Mouse (Mus musculus) brain, embryonic 18.5 days (tissue): ENCODE measurements around the gene Slc2a4.

Source experiments
- DNase-seq: peaks from one replicate; pipeline ENCODE4 v3.0.0-alpha.2; 2012; ENCODE audit warnings: low read depth, low spot score

Gene Slc2a4

DNA sequence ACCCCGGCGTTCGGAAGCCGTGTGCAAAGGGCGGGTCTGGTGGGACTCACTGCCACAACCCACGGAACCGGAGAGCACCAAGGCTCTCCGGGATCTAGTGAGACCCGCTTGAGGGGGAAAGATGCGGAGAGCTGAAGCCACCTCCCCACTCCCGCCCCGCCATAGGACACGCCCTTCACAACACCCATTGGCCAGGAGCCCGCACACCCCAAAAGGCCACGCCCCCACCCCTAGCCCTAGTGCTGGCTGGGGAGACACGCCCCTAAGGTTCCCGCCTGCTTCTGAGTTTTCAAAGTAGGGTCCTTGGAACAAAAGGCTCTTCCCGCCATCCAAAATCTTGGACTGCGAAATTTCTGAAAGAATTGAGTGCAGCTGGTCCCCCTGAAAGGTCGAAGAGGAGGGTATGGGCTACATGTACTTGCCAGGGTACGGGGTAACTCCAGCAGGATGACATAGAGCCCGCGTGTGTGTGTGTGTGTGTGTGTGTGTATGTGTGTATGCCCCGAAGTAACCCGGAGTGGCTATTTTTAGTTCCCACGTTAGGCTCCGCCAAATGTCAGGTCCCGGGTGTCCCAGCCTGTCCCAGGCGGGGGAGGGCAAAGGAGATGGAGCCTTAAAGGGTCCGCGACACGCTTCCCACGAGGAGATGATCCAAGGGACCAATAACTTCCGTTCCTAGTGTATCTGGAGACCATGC is at the start of gene Slc2a4:
TSS of gene Slc2a4 (minus strand) at position 123 of the 697 bp plus-strand sequence.
- DNase-seq, result peak; percentile 64

DNA sequence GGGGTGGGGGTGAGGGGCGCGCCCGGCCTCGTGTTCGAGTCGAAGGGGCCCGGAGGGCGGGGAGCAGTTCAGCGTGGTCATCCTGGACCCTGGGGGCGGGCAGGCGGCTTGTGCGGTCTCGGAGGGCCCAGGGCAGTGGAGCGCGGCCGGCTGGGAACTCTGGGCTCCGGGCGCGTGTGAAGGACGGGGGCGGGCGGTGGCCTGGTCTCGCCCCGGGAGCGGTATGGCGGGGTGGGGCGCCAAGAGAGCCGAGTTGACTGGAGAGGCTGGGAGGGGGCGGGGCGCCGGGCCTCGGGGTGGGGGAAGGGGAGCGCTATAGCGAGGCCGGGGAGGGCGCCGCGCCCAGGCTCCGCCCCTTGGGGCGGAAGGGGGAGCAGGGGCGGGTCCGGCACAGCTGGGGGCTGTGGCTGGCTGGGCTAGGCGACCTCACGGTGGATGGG is 49.1 kb upstream of the Slc2a4 start:
- DNase-seq, result no peak

DNA sequence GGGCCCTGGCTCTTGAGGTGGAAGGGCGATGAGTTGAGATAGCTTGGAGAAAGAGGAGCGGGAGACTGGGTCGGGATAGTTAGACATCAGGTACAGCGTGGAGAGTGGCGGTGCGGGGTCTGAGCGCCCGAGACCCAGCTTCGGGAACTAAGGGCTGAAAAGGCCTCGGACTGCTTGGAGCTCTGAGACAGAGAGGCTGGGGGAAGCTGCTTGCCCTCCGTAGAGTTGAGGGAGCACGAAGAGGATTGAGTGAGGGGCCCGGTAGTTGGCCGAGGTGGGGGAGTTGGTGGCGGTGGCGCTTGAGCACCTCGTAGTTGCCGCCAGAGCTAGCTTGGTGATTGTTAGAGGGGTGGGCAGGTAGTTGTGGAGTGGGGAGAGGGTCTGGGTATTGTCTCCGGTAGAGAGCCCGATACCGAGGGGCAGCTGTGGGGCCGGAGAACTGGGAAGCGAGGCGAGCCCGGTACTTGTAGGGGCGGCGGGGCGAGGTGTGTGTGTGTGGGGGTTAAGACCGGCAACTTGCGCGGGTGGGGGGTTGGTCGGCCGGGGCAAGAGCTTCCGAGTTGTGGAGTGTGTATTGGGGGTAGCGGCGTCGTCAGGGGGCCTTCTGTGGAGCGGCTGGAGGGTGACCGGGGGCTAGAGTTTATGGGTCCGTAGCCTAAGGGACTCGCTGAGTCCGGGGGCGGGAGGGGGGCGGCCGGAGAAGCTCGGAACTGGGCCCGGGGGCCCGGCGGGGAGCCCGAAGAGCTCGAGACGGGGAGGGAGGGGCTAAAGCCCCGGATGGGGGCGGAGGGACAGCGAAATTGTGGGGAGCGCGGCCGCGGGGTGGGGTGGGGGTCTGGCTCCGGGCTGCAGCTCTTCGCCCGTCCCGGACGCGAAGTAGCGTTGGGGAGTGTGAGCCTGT is 48.4 kb upstream of the Slc2a4 start:
- DNase-seq, result no peak

DNA sequence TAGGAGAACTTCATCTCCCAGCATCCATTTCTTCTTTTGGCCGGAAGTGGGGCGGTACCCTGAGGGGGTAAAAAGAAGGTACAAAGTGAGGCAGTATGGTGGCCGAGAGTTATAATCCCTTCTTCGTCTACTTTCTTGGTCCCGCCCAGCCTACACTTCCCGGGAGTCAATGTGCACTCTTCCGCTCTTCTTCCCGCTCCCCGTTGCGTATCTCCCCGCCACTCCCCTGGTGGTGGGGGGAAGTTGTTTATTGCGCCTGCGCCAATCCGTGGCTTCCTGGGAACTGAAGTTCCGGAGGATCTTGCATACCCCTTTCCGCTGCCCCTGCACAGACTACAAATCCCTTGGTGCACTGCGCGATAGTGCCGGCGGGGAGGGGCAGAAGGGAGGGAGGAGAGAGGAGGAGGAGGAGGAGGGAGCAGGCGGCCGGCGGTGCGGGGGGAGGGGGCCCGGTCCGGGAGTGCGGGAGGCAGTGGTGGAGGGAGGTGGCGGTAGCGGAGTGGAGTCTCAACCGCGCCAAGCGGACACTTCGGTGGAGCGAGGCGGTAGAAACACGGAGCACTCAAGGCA is 47.5 kb upstream of the Slc2a4 start, which contains the start of gene Phf23:
TSS of gene Phf23 (plus strand) at position 387 of the 570 bp plus-strand sequence.
- peak; percentile 98 for DNase-seq

DNA sequence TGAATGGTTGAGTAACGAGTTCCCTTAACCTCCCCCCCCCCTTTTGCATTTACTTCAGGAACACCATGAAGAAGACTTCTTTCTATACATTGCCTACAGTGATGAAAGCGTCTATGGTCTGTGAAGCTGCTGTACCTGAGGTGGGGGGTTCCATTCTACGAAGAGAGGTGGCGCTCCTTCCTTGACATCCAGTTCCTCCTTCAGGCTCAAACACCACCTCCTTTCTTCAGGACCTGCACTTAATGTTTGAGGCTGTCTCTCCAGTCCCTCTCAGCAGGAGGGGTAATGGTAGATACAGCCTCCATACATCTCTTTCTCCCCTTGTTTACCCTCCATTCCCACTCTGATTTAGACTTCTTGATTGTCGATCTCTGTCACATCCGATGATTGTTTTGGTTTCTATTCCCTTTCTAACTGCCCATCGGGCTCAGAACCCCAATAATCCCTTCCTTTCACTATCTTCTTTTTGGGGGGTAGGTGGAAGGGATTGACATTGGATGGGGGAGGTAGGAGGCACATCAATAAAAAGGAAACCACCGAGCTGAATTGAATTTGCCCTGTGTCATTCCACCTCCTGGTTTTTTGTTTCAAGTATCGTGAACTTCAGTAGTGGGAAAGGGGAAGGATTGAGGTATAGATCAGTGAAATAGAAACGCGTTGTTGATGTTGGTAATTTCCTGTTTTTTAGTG is 46.6 kb upstream of the Slc2a4 start:
- DNase-seq, result no peak

DNA sequence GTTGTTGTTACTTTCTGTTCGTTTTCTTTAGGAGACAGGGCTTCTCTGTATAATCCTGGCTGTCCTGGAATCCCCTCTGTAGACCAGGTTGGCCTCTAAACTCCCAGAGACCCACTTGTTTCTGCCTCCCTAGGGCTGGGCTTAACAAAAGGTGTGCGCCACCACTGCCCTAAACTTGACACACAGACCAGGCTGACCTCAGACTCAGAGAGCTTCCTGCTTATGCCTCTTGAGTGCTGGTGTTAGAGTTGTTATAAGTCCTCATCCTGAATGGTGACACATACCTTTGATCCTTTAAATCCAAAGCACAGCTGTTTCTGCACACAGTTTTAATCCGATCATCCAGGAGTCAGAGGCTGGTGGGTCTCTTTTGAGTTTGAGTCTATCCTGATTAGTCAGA is 44.9 kb upstream of the Slc2a4 start:
- DNase-seq, result no peak

DNA sequence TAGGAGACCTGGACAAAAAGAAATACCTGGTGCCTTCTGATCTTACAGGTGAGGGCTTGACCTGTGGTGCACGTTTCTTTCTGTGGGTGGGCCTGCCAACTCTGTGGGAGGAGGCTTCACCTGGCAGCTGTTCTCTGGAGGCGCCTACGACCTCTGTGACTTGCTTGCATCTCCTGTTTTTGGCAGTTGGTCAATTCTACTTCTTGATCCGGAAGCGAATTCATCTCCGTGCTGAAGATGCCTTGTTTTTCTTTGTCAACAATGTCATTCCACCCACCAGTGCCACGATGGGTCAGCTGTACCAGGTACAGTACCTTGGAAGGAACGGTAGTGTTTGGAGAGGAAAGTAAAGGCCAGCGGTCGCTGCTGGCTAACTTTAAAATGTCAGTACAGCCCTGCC is 44.4 kb upstream of the Slc2a4 start:
- no peak for DNase-seq

DNA sequence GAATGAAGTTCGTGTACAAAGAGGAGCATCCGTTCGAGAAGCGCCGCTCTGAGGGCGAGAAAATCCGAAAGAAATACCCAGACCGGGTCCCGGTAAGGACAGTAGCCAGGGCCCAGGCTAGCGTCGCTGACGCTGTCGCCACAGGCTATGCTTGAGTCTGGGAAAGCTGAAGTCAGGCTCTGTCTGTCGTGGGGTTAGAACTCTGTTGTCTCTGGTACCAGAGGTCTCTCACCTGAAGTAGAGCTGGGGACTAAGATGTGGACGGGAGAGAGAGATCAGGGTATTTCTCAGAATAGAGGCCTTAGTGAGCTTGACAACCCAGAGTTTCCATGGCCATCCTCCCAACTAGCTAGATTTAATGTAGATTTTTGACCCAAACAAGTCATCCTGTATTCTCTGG is 43.7 kb upstream of the Slc2a4 start:
- no peak for DNase-seq

DNA sequence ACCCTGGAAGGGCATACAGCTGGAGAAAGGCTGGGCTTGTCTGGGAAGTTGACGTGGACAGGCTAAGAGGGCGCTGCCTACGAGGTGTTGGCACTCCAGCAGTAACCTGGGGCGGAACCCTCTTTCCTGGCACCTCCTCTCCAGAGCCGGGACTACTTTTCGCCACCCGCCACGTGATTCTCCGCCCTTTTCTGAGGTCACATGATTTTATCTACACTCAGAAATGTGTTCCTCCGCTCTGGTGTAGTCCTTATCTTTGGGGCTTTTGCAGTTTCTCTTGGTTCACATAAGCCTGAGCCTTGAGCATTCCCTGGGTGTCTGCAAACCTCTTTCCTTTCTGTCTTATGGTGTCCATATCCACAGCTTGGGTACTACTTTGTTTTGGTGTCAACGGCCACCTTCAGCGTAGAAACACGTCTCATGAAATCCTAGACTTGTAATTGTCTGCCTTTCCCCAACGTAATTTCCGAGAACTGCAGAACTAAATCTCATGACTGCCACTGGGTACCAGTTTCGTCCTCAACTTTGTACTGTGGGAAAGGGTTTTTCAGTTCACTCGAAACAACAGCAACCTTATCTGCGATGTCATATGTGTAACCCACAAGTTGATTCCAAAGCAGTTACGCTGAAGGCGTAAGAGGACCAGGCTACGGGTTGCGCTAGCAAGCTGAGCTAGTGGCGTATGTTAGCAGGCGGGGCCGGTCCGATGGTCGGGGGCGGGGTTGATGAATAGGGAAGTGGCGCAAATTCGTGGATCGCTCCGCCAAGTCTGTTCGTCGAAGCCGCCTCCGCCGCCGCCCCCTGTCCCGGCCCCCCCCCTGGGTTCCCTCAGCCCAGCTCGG is 43.1 kb upstream of the Slc2a4 start, which contains the start of gene Gabarap:
TSS of gene Gabarap (plus strand) at position 294 of the 842 bp plus-strand sequence.
- DNase-seq, result peak; percentile 93

DNA sequence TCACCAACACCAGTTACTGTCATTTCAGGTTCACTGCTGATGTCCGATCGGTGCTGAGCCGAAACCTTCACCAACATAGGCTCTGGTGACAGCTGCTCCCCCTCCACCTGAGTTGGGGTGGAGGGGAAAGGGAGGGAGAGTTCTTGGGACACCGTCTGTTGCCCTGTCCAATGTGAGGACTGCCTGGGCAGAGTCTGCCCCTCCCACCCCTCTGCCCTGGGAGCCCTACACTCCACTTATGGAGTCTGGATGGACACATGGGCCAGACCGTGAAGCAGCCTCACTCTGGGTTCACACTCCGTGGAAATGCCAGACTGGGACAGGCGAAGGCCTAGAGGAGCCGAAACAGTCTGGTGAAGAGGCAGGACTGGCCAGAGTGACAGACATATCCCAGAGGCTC is 42.0 kb upstream of the Slc2a4 start:
- DNase-seq, result no peak

DNA sequence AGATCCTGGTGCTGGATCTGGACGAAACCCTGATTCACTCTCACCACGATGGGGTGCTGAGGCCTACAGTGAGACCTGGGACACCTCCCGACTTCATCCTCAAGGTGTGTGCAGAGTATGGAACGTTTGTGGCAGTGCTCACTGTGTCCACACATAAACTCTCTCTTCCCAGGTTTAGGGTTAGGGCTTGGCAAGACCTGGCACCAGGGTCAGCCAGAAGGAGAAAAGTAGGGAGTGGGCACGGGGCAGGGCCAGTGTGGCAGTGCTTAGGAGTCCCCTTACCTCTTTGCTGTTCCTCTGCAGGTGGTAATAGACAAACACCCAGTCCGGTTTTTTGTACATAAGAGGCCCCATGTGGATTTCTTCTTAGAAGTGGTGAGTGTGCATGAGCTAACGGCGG is 36.4 kb upstream of the Slc2a4 start:
- DNase-seq, result no peak

DNA sequence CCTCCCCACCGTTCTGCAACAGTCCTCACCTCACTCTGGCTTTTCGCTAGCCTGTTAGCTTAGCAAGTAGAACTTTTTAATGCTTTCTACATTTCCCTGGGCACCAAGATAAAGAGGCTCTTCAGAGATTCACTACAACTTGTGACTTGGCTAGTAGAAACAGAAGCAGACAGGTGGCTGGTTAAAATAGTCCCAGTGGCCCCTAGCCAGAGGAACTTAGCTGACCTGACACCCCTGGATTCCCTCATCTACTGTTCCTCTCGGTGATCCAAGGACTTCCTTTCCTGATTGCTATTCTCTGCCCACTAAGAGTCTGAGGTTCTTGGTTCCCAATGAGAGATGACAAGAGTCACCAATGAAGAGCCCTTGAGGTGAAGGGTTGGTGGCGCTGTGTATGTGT is 35.4 kb upstream of the Slc2a4 start:
- no peak for DNase-seq

DNA sequence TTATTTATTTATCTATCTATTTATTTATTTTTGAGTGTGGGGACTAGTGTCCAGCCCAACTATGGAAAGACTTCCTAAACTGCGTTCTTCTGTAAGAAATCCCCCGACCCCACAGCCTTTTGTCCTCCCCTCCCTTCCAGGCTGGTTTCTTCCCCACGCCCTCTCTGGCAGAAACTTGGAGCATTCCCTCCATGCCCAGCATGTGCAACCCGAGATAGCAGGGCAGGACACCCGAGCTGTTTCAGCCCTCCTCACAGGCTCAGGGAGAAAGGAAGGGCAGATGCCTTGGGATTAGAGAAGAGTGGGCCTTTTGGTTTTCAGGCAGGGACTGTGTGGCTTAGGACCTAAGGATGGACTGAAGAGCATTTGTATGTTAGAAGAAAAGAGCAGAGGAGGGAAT is 34.9 kb upstream of the Slc2a4 start:
- no peak for DNase-seq

DNA sequence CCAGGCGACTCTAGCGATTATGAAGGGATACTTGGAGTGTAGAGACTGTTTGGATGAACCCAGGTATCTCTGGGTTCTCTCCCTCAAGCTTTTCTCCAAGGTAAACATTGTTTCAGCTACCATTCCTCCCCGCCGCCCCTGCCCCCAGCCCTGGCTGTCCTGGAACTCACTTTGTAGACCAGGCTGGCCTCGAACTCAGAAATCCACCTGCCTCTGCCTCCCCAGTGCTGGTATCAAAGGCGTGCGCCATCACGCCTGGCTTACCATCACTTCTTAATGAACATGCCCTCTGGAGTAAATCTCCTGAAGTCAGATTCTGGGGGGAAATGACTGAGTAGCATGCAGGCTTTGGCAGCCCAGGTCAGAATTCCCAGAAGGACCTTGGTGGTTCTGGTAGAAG is 34.2 kb upstream of the Slc2a4 start, which contains the start of gene Elp5:
TSS of gene Elp5 (minus strand) at position 293 of the 400 bp plus-strand sequence.
- no peak for DNase-seq

DNA sequence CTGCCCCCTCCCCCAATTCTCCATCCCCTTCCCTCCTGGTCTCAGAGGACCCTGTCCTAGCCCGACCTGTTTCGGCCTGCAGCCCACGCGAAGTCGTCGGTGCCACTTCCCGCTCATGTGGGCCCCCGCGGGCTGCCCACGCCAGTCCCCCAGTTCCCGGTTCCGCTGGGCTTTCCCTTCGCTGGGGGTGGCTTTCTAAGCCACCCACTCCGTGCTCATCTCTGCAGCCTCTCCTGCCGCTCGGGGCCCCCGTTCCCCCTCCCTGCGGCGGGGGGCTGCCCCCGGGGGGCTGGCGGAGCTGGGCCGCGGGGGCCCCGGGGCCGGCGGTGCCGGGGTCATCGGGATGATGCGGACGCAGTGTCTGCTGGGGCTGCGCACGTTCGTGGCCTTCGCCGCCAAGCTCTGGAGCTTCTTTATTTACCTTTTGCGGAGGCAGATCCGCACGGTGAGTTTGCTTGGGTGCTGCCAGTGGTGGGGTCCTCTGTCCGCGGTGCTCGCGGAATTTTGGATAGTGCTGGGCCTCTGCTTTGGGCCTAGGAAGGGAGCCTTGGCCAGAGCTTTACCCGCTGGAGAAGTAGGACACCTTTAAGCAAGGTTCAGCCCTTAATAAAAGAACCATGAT is 33.3 kb upstream of the Slc2a4 start, which contains the start of gene Ctdnep1:
TSS of gene Ctdnep1 (plus strand) at position 16 of the 622 bp plus-strand sequence.
- DNase-seq, result no peak

DNA sequence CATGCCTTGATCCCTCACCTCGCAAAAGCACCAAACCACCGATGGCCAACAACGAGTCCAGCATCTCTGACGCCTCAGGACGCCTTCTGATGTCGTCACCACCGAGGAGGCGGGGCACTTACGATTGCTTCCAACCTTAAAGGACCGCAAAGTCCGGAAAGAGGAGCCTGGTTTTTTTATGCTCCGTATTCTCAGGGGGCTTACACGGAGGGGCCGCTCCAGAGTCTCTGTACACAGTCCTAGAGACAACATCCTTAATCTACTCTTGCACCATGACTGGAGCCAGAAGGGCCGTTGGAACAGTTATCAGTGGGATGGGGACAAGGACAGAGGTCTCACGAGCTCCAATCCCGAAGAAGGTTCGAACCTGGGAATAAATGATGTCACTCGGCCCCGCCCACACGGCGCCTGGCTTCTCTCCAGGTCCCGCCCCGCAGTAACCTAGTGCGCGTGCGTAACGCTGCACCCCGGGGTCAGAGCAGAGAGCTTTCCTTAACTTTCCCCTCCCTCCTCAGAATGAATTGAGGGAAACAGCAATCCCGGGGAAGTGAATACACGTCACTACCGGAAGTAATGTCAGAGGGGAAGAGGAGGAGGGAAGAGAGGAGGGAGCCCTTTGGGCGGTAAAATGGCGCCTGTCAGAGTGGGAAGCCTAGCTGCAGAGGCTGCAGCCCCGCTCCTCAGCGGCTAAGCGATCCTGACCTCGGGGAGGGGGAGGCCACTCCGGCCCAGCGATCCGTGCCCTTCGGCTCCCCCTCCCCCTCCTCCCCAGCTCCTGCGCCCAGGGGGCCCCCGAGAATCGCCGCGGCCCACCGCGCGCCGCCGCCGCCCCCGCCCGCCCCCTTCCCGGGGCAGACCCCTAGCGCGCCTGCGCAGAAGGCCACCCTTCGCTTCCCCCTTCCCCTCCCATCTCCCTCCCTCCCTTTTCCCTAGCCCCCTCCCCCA is 32.5 kb upstream of the Slc2a4 start:
- DNase-seq, result peak; percentile 99

DNA sequence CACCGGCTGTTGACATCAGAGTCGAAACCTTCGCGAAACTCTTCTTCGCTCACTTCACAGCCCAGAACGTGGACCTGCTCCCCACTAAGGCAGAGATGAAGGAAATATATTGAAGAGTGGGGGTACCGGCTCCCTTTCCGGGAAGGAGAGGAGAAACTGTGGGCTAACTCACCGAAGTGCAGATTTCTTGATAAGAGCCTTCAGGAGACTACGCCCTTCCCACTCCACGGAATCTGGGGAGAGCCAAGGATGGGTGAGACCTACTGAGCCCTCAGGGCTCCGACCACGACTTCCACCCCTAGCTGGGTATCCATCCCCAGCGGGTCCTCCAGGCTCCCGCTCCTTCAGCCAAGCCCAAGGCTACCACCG is 31.8 kb upstream of the Slc2a4 start:
- DNase-seq, result no peak

DNA sequence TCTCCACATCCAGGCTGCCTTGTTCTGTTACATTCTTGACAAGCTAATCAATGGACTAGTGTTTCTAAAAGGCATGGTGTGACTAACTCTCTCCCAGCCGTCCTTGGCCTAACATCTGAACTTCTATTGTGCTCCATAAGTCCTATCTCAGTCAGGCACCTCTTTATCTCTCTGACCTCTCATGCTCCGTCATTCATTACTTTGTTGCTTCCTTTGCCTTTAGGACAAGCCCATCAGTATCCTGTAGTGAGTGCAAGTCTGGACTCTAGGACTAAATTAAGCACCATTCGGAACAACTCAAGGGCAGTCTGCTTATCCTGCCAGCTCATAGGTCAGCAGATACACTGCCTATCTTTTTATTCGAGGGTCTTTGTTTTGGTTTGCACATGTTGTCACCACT is 28.3 kb upstream of the Slc2a4 start:
- DNase-seq, result no peak

DNA sequence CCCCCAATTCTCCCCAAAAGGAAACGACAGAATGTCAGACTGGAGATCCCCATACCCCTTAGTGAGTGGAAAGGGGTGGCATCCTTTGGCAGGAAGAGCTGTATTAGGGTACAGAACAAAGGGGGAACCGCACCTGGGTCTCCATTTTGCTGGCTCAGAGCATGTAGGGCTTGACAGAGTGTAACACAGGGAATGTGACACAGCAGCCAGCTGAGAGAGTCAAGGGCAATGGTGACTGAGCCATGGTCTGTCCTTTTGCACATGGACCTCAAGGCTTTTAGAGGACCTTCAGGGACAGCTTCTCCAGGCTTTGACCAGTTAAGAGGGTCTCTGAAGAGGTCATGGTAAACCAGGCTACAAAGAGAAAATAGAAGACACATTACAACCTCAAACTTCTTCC is 26.9 kb upstream of the Slc2a4 start:
- DNase-seq, result no peak
